In the genomic region with DNA sequence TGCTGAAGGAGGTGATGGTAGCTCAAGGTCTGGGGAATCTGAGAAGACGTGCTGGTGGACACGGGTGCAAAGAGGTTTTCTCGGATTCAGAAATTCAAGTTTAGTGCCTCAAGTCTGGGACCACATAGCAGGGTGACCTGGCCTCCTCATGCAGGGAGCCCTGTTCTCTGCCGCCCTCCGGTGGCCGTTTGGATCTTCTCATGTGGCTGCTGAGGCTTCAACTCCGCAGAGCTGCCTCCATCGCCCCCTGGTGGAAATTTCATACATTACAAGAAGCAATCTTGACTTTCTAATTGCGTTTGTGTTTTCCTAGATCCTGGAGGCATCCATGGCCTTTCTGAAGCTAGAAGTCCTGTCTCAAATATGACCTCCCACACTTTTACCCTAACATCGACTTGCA, we compare ENCODE assay signal across 8 mouse cellular contexts. TPM values are rescaled to one million over a fixed set of nuclear protein-coding genes. Genes with fewer than 3 reads are reported as not detected.
DNase-seq lines count a peak whose midpoint lies in the region; ATAC-seq lines count a peak whose summit lies in the region.

No protein-coding gene starts in this region.

- H3K4me3 ChIP-seq in hindbrain, embryonic 15.5 days: no peak overlapping the region

- no peak for ATAC-seq in hindbrain, embryonic 15.5 days (ENCODE audit: low FRiP score, low read depth)

- peak; percentile 84 for DNase-seq in T-cell, adult 2 months (ENCODE audit: low spot score)
- DNase-seq in cerebellum, postnatal 14 days: peak; percentile 98 to 99
- DNase-seq in frontal cortex, postnatal 14 days (ENCODE audit: low spot score in 2 of 2): peak; percentile 79 to 88
- peak; percentile 81 to 98 for DNase-seq in layer of hippocampus, postnatal 25 days (ENCODE audit: extremely low spot score in 1 of 2, low spot score in 1 of 2)
- peak; percentile 98 for DNase-seq in lung, postnatal 36 days
- peak; percentile 90 for DNase-seq in retina, postnatal 7 days (ENCODE audit: low read depth, low spot score)
- DNase-seq in urinary bladder, adult 2 months (ENCODE audit: low spot score): peak; percentile 68

- peak overlapping the region; percentile 97 for H3K27ac ChIP-seq in hindbrain, embryonic 15.5 days (replicated peaks)

- under 1% methylated on average over 10 of the region's 10 CpGs for WGBS in hindbrain, embryonic 15.5 days

- 0 out of 2 replicates have a peak overlapping the region, but pooled peaks have one; percentile 8 for H3K9ac ChIP-seq in hindbrain, embryonic 15.5 days

- H3K27me3 ChIP-seq in hindbrain, embryonic 15.5 days: peaks cover 5% of the 10 kb centered on the region

- no peaks in the 10 kb centered on the region for H3K9me3 ChIP-seq in hindbrain, embryonic 15.5 days

- no peak overlapping the region for H3K4me2 ChIP-seq in hindbrain, embryonic 15.5 days

- peaks cover 60% of the 10 kb centered on the region for H3K4me1 ChIP-seq in hindbrain, embryonic 15.5 days (replicated peaks)

- no peaks in the 10 kb centered on the region for H3K36me3 ChIP-seq in hindbrain, embryonic 15.5 days

RNA-seq across cellular contexts. Expression of a gene that starts 20.6 kb away (rescaled TPM):
- 40.3 and 43.3 TPM in 2 replicates for polyA plus RNA-seq in hindbrain, embryonic 15.5 days (2015; fragmentation: Nextera tagmentation; extraction: Ambion mirVana)
- 10 to 100 TPM; 85.8 to 91.4 TPM for total RNA-seq in layer of hippocampus, postnatal 25 days (2021)
- 52.1 and 79.6 TPM in 2 replicates for polyA plus RNA-seq in urinary bladder, adult 2 months (2012; rRNA removed)
